Mouse (Mus musculus): Measurements from ENCODE around the gene Rreb1. TPM values are rescaled to one million over a fixed set of nuclear protein-coding genes. Genes with fewer than 3 reads are reported as not detected.

The Rreb1 gene
- total RNA-seq (2023), result 55.1 to 80.0 TPM (median 66.1 TPM) in 4 replicates

DNA sequence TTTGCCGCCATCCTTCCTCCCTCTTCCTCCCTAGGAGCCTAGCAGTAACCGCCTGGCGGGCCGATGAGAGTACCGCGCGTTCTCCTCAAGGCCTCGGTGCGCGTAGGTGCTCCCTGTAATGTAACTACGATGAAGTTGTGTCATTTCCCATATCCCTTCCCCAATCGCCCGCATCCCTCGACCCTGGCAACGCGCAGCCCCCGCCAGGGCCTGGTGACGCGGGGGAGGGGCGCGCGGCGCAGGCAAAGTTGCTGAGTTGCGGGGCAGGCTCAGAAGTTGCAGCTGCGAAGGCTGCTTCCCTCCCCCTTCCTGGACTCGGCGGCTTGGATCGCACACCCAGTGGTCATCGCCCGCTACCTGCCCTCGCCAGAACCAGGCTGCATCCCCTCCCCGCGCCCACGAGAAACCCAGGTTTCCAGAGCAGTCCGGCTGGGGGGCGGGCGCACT is at the start of gene Rreb1:
Rreb1 (plus strand) TSS at position 254 of the 447 bp plus-strand sequence.

GRCm38 (mm10) chr13:37993704-37994404 is 215.7 kb downstream of the Rreb1 start, which contains the start of gene Ssr1:
Gene Ssr1 (minus strand): TSS chr13:37994217.

Other genes starting within 250 kb of the Rreb1 start
- gene Ssr1, start 215.8 kb downstream of the Rreb1 start, total RNA-seq (2023), result 60.2 to 65.5 TPM (median 62.9 TPM) in 4 replicates

Data from B cell, adult 62 days (primary cell).